Mouse (Mus musculus) neural tube, embryonic 13.5 days (tissue): ENCODE results near the gene Gpc6. TPM values are rescaled to one million over a fixed set of nuclear protein-coding genes. Genes with fewer than 3 reads are reported as not detected.

Experiments used
- ATAC-seq: fragments of 200-750 bp; cut with Nextera tagmentation; 2 replicates; pipeline ENCODE4 v1.8.0; 2017; ENCODE audit warnings: low read depth, mild to moderate bottlenecking, moderate TSS enrichment, moderate library complexity
- H3K27ac ChIP-seq: fragments of 300-500 bp; sonication (generic); replicated peaks from 2 replicates; pipeline ENCODE4 v1.5.1; 2015; ENCODE audit warnings: moderate library complexity, mild to moderate bottlenecking, inconsistent platforms
- H3K27me3 ChIP-seq: fragments of 300-500 bp; sonication (generic); 2 replicates; pipeline ENCODE4 v1.6.1; 2015; ENCODE audit warnings: mild to moderate bottlenecking, inconsistent platforms
- H3K36me3 ChIP-seq: fragments of 300-500 bp; sonication (generic); 2 replicates; pipeline ENCODE4 v1.6.1; 2015; ENCODE audit warnings: mild to moderate bottlenecking, inconsistent platforms
- H3K4me1 ChIP-seq: fragments of 300-500 bp; sonication (generic); replicated peaks from 2 replicates; pipeline ENCODE4 v1.6.1; 2015; ENCODE audit warnings: inconsistent platforms
- H3K4me2 ChIP-seq: fragments of 300-500 bp; sonication (generic); 2 replicates; pipeline ENCODE4 v1.6.1; 2015; ENCODE audit warnings: inconsistent platforms, mild to moderate bottlenecking, moderate library complexity
- H3K4me3 ChIP-seq: fragments of 300-500 bp; sonication (generic); 2 replicates; pipeline ENCODE4 v1.5.1; 2015; ENCODE audit warnings: mild to moderate bottlenecking, inconsistent platforms
- H3K9ac ChIP-seq: fragments of 300-500 bp; sonication (generic); 2 replicates; pipeline ENCODE4 v1.6.1; 2015; ENCODE audit warnings: moderate library complexity, mild to moderate bottlenecking, inconsistent platforms
- H3K9me3 ChIP-seq: fragments of 300-500 bp; sonication (generic); 2 replicates; pipeline ENCODE4 v1.6.1; 2016; ENCODE audit warnings: inconsistent platforms
- WGBS: fragments of 180-500 bp; shearing (Covaris S2); methylation state at CpG from one replicate; pipeline ENCODE4 v1.1.7; 2015; 5-methylcytosine and 5-hydroxymethylcytosine counted together
- polyA plus RNA-seq: library from polyadenylated mRNA; unstranded; fragments of >200 nt; fragmentation: Nextera tagmentation; extraction: Ambion mirVana; gene quantifications from 2 replicates; pipeline ENCODE4 v1.2.1, GENCODE M21; 2015

Gpc6 gene
- polyA plus RNA-seq, 1 experiment from 2014 or later, result 22.1 TPM

- H3K4me2 ChIP-seq, result no peak overlapping the region
- H3K9me3 ChIP-seq, result no peaks in the 10 kb centered on the region
- H3K27me3 ChIP-seq, result no peaks in the 10 kb centered on the region
- no peak for ATAC-seq
- H3K36me3 ChIP-seq, result no peaks in the 10 kb centered on the region
- 79% methylated on average over 3 of the region's 3 CpGs for WGBS
- no peak overlapping the region for H3K27ac ChIP-seq
- no peak overlapping the region for H3K4me3 ChIP-seq
- no peak overlapping the region for H3K9ac ChIP-seq
- H3K4me1 ChIP-seq, result no peaks in the 10 kb centered on the region
Observed at GRCm38 (mm10) chr14:117529439-117529838, 604.3 kb downstream of the Gpc6 start.

- no peaks in the 10 kb centered on the region for H3K9me3 ChIP-seq
- no peaks in the 10 kb centered on the region for H3K36me3 ChIP-seq
Observed at GRCm38 (mm10) chr14:117552776-117553175, 627.7 kb downstream of the Gpc6 start.

DNA sequence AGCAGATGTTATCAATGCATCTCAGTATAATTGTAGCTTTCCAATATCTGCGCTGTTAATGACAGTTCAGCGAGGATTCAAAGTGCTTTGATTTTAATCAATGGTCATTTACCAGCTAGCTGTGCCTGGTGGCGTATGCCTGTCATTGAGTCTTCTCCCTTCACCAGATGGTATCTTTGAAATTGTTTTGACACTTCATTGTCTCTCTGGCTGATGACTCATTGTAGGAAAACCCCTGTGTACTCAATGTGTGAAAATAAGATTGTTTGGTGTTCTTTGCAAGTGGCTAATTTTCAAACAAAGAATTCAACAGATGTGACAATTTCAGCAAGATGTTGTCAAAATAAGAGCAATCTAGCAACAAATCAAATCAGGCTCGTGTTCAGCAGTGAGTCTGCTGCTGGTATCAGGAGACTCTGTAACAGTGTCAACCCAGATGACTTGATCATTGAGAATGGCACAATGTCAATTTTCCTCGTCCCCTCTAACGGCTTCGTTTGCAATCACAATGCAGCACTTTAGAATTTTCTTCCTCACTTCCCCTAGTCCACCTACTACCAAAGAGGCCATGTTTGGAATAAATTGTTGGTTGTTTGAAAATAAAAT lies 631.7 kb downstream of the Gpc6 start:
- Histone ChIP-seq H3K9me3 (no peaks in the 10 kb centered on the region), H3K27me3 (no peaks in the 10 kb centered on the region), H3K4me1 (peaks cover 6% of the 10 kb centered on the region; the same call in 1 of the 2 replicates), H3K9ac (no peak overlapping the region), H3K4me3 (no peak overlapping the region), H3K4me2 (no peak overlapping the region), H3K27ac (no peak overlapping the region), H3K36me3 (no peaks in the 10 kb centered on the region)
- 73% methylated on average over 7 of the region's 7 CpGs for WGBS
- ATAC-seq, result no peak

More at GRCm38 (mm10) chr14:117552776-117553175, 627.7 kb downstream of the Gpc6 start:
- no peak overlapping the region for H3K9ac ChIP-seq
- H3K4me2 ChIP-seq, result no peak overlapping the region
- no peaks in the 10 kb centered on the region for H3K27me3 ChIP-seq
- no peak for ATAC-seq
- peaks cover 6% of the 10 kb centered on the region; the same call in 1 of the 2 replicates for H3K4me1 ChIP-seq
- H3K27ac ChIP-seq, result no peak overlapping the region
- H3K4me3 ChIP-seq, result no peak overlapping the region

DNA sequence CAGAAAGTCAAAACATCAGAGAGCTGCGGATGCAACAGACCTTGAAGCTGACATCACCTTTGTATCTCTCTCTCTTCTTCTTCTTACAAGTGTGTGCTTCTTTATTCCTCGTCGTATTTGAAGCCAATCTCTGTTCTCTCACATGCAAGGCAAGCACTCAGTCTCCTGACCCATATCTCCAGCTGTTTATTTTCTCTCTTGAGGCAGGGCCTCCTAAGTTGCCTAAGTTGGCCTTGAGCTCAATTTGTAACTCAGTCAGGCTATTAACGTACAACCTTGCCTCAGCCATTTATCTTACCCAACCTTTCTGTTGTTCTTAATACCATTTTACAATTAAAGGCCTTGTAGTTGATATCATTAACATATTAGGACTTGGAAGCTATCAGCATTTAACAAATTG lies 637.0 kb downstream of the Gpc6 start:
- Histone ChIP-seq H3K27me3 (no peaks in the 10 kb centered on the region), H3K4me2 (no peak overlapping the region), H3K9me3 (no peaks in the 10 kb centered on the region), H3K9ac (no peak overlapping the region), H3K4me3 (no peak overlapping the region), H3K27ac (no peak overlapping the region), H3K36me3 (no peaks in the 10 kb centered on the region), H3K4me1 (peaks cover 6% of the 10 kb centered on the region; the same call in 1 of the 2 replicates)
- no peak for ATAC-seq
- 91% methylated on average over 4 of the region's 4 CpGs for WGBS

- WGBS, result 84% methylated on average over 4 of the region's 4 CpGs
- no peak overlapping the region for H3K27ac ChIP-seq
- no peak overlapping the region for H3K4me2 ChIP-seq
- no peak for ATAC-seq
- no peak overlapping the region for H3K9ac ChIP-seq
- H3K27me3 ChIP-seq, result no peaks in the 10 kb centered on the region
- H3K36me3 ChIP-seq, result no peaks in the 10 kb centered on the region
- H3K4me1 ChIP-seq, result no peaks in the 10 kb centered on the region
- no peaks in the 10 kb centered on the region for H3K9me3 ChIP-seq
- H3K4me3 ChIP-seq, result no peak overlapping the region
Observed at GRCm38 (mm10) chr14:117569278-117569677, 644.2 kb downstream of the Gpc6 start.

DNA sequence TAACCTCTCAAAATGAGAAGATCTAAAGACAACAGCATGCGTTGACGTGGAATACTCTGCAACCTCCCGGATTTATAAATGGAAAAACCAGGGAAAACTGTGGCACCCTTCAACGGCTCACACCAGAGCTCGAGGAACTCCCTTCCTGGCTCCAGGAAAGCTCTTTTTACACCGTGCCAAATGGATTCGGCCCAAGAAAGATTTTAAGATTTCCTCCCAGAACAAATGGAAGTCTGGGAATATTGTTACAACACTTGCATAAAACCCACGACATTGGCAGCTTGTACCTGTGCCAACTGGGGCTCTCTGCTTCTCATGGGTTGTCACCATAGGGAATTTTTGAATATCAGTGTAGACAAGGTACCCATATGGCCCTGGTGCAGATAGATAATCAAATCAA lies 647.1 kb downstream of the Gpc6 start:
- Histone ChIP-seq H3K4me3 (no peak overlapping the region), H3K4me2 (no peak overlapping the region), H3K9ac (no peak overlapping the region), H3K27ac (no peak overlapping the region), H3K36me3 (no peaks in the 10 kb centered on the region), H3K27me3 (no peaks in the 10 kb centered on the region), H3K4me1 (no peaks in the 10 kb centered on the region), H3K9me3 (no peaks in the 10 kb centered on the region)
- WGBS, result 87% methylated on average over 8 of the region's 8 CpGs
- no peak for ATAC-seq

DNA sequence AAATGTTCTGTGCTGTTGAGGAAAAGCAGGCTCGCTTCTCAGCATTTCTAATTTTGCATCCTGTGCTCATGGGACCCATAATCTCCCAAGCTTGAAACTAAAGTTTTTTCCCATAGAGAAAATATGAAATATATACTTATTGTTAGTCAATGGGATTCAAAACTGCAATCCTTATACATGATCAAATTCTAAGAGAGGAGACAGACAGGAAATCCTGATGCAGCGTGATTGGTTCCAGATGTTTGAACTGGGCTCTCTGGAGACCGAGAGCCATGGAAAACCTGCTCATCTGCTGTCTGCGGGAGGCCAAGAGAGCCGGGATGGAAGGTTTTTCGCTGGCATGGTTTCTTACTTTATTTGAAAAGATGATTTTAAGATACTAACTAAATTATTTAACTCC lies 649.1 kb downstream of the Gpc6 start:
- no peaks in the 10 kb centered on the region for H3K9me3 ChIP-seq
- no peaks in the 10 kb centered on the region for H3K27me3 ChIP-seq
- no peaks in the 10 kb centered on the region for H3K36me3 ChIP-seq
- no peak overlapping the region for H3K9ac ChIP-seq
- H3K27ac ChIP-seq, result no peak overlapping the region
- WGBS, result 77% methylated on average over 6 of the region's 6 CpGs
- ATAC-seq, result no peak
- no peaks in the 10 kb centered on the region for H3K4me1 ChIP-seq
- H3K4me2 ChIP-seq, result no peak overlapping the region
- no peak overlapping the region for H3K4me3 ChIP-seq

- H3K4me1 ChIP-seq, result no peaks in the 10 kb centered on the region
- no peaks in the 10 kb centered on the region for H3K36me3 ChIP-seq
- no peak for ATAC-seq
- H3K9me3 ChIP-seq, result no peaks in the 10 kb centered on the region
- no peak overlapping the region for H3K4me2 ChIP-seq
- no peak overlapping the region for H3K4me3 ChIP-seq
- no peak overlapping the region for H3K27ac ChIP-seq
- H3K9ac ChIP-seq, result no peak overlapping the region
- WGBS, result 94% methylated on average over 6 of the region's 6 CpGs
- H3K27me3 ChIP-seq, result no peaks in the 10 kb centered on the region
Observed at GRCm38 (mm10) chr14:117581740-117582139, 656.6 kb downstream of the Gpc6 start.

DNA sequence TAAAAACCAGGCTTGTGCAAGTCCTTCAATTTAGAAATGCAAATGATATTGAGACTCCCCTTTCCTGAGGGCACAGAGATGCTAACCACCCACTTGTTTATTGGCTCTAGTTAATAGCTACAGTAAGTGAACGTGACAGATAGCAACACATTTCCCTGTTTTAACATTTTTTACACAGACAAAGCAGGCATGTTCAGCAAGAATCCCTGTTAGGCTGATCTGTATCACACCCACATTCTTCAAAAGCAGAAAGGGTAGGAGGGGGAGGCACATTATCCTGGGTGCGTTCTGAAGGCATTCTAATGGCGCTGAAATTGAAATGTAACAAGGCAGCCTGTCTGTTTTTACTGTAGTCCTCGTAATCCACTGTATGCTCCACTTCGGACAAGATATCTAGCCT lies 674.6 kb downstream of the Gpc6 start:
- peak overlapping the region; percentile 19 for H3K27ac ChIP-seq
- WGBS, result 68% methylated on average over 5 of the region's 5 CpGs

DNA sequence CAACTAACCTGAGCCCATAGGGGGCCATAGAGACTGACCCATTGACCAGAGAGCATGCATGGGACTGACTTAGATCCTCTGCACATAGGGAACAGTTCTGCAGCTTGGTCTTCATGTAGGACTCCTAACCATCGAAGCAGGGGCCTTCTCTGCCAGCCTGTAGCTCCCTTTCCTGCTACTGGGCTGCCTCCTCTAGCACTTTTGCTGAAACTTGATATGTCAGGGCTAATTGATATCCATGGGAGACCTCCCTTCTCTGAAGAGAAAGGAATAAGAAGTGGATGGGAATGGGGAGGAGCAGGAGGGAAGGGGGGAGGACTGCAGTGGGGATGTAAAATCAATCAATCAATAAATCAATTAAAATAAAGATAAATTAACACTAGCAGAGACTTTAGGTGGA lies 678.7 kb downstream of the Gpc6 start:
- Histone ChIP-seq H3K36me3 (no peaks in the 10 kb centered on the region), H3K27me3 (no peaks in the 10 kb centered on the region), H3K9me3 (no peaks in the 10 kb centered on the region), H3K4me1 (0 out of 2 replicates have a peak, but pooled peaks cover 4% of the 10 kb centered on the region), H3K4me2 (no peak overlapping the region), H3K9ac (no peak overlapping the region), H3K27ac (no peak overlapping the region), H3K4me3 (no peak overlapping the region)
- WGBS, result 81% methylated on average over 1 of the region's 1 CpGs
- ATAC-seq, result no peak

More for the DNA sequence above, 674.6 kb downstream of the Gpc6 start:
- H3K36me3 ChIP-seq, result no peaks in the 10 kb centered on the region
- 0 out of 2 replicates have a peak, but pooled peaks cover 4% of the 10 kb centered on the region for H3K4me1 ChIP-seq
- no peaks in the 10 kb centered on the region for H3K9me3 ChIP-seq
- no peak for ATAC-seq
- H3K27me3 ChIP-seq, result no peaks in the 10 kb centered on the region
- H3K4me3 ChIP-seq, result no peak overlapping the region
- H3K4me2 ChIP-seq, result no peak overlapping the region
- no peak overlapping the region for H3K9ac ChIP-seq

DNA sequence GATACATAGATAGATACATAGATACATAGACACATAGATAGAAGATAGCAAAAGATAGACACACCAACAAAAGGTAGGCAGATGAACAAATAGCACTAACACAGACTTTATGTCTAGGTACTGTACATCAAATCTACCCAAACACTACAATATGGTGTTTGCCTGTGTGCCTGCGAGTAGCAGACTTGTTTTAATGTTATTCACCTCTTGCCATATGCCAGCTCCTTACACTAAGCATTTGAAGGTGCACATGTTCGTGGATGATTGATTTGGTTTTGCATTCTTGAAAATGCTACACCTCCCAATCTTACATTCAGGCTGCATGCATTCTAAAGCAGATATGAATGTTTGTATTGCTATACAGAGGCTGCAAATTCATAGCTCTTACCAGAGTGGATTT lies 680.6 kb downstream of the Gpc6 start:
- no peak for ATAC-seq
- Histone ChIP-seq H3K9ac (no peak overlapping the region), H3K9me3 (no peaks in the 10 kb centered on the region), H3K36me3 (no peaks in the 10 kb centered on the region), H3K4me1 (no peaks in the 10 kb centered on the region), H3K4me3 (no peak overlapping the region), H3K27ac (no peak overlapping the region), H3K27me3 (no peaks in the 10 kb centered on the region), H3K4me2 (no peak overlapping the region)
- 87% methylated on average over 2 of the region's 2 CpGs for WGBS

DNA sequence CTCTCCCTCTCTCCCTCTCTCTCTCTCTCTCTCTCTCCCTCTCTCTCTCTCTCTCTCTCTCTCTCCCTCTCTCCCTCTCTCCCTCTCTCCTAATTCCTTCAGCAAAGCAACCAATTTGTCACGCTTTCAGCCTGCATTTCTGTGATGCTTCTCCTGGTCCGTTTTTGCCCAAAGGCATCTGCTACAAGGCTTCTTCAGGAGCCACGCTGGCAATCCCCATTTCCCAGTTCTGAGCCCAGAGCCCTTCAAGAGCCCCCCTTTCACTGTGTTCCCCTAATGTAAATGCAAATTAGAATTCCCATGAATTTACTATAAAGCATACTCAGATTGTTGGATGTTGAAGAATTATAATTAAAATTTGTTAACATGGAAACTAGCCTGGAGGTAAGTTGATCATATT lies 686.0 kb downstream of the Gpc6 start:
- Histone ChIP-seq H3K36me3 (no peaks in the 10 kb centered on the region), H3K9me3 (no peaks in the 10 kb centered on the region), H3K27me3 (no peaks in the 10 kb centered on the region), H3K4me1 (no peaks in the 10 kb centered on the region), H3K27ac (no peak overlapping the region), H3K9ac (no peak overlapping the region), H3K4me2 (no peak overlapping the region), H3K4me3 (no peak overlapping the region)
- WGBS, result 62% methylated on average over 3 of the region's 3 CpGs
- no peak for ATAC-seq

DNA sequence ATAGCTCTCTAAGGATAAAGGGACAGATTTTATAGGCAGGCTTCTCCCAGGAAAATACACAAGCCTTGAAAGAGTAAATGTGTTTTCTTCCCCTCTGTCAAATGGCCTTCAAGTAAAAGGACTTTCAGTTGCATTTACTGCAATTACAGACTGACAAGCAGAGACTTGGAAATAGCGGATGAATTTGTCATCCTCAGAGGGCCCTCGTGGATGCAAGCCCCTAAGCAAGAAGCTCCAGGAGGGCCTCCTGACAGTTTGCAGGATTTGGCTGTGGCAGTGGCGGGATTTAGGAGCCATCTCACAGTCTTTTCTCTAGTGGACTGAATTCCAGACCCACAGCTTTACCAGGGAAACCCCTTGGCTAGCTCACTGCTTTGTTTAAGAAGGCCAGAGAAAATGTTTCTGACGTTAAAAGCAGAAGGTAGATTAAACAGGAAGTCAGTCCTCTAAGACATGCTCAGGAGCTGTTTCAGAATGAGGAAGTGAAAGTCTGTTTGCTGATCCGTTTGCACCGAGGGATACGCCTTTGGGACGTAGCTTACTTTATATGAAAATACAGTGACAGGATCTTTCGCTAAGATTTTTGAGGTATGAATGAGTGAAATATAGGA lies 700.1 kb downstream of the Gpc6 start:
- Histone ChIP-seq H3K9ac (no peak overlapping the region), H3K9me3 (no peaks in the 10 kb centered on the region), H3K4me3 (no peak overlapping the region), H3K27ac (no peak overlapping the region), H3K4me1 (no peaks in the 10 kb centered on the region), H3K36me3 (no peaks in the 10 kb centered on the region), H3K4me2 (no peak overlapping the region), H3K27me3 (no peaks in the 10 kb centered on the region)
- WGBS, result 82% methylated on average over 9 of the region's 9 CpGs
- no peak for ATAC-seq
